Mouse (Mus musculus) macrophage (primary cell): Measurements from ENCODE around the gene Atxn7l2. TPM values are rescaled to one million over a fixed set of nuclear protein-coding genes. Genes with fewer than 3 reads are reported as not detected.
"Not testable (repeated sequence)": the region's sequence is repeated elsewhere in the genome, so short reads cannot be mapped to it uniquely, and the experiment has no call there.

ENCODE experiments used
- H3K27ac ChIP-seq: fragments of 350-480 bp; formaldehyde crosslinking; 2 replicates; pipeline ENCODE4 v1.9.0; 2021
- H3K36me3 ChIP-seq: fragments of 350-480 bp; formaldehyde crosslinking; 2 replicates; pipeline ENCODE4 v1.9.0; 2021; ENCODE audit errors: inconsistent target
- H3K4me3 ChIP-seq: fragments of 350-480 bp; formaldehyde crosslinking; 2 replicates; pipeline ENCODE4 v1.9.0; 2021; ENCODE audit errors: inconsistent target
- H3K79me2 ChIP-seq: fragments of 350-480 bp; formaldehyde crosslinking; 2 replicates; pipeline ENCODE4 v1.9.0; 2021; ENCODE audit errors: inconsistent target
- WGBS: methylation state at CpG from one replicate; pipeline ENCODE4 v1.1.7; 2026; ENCODE audit warnings: inconsistent platforms; ENCODE audit not compliant: missing documents; 5-methylcytosine and 5-hydroxymethylcytosine counted together
- polyA plus RNA-seq: library from polyadenylated mRNA; stranded (reverse); fragments of 250-400 nt; gene quantifications from 3 replicates; pipeline ENCODE4 v1.2.4, GENCODE M21; 2018; ENCODE audit warnings: inconsistent platforms
- total RNA-seq, 78 experiments: library from RNA; depleted of rRNA; stranded (reverse); fragments of 250-400 nt; gene quantifications; 1 replicate in 9 of 78; 2 replicates in 24 of 78; 3 replicates in 43 of 78; 4 replicates in 2 of 78; pipeline ENCODE4 v1.2.4; 2018; ENCODE audit warnings: inconsistent platforms in 56 of 78

The Atxn7l2 gene
- total RNA-seq (2018; cell fraction: chromatin; rRNA removed): 10 to 100 TPM in 10 of 26 experiments, 1 to 10 TPM in 16; 2.7 to 19.4 (median 9.2) TPM
- 1 to 10 TPM in 24 of 26 experiments, under 1 TPM in 2; 0.86 to 3.7 (median 2.4) TPM for total RNA-seq (2018; cell fraction: cytosol; rRNA removed)
- 10 to 100 TPM in 2 of 26 experiments, 1 to 10 TPM in 24; 2.5 to 11.4 (median 6.3) TPM for total RNA-seq (2018; cell fraction: nucleus; rRNA removed)
- polyA plus RNA-seq: 1.9 to 3.0 TPM (median 2.4 TPM) in 3 replicates

GRCm38 (mm10) chr3:108210771-108211139, at the start of gene Atxn7l2:
Atxn7l2 (minus strand) TSS chr3:108210934.
- Histone ChIP-seq H3K79me2 (no peaks in the 10 kb centered on the region), H3K27ac (peak within 1 kb of the TSS; percentile 39), H3K36me3 (no peaks in the 10 kb centered on the region), H3K4me3 (peak within 1 kb of the TSS; percentile 59)
- WGBS: 2% methylated on average over 14 of the region's 14 CpGs

- Histone ChIP-seq H3K36me3 (peaks cover 23% of the 10 kb centered on the region; the same call in 1 of the 2 replicates), H3K4me3 (no peak overlapping the region), H3K79me2 (peaks cover 72% of the 10 kb centered on the region), H3K27ac (no peak overlapping the region)
- WGBS: 27% methylated on average over 3 of the region's 3 CpGs
Measured at GRCm38 (mm10) chr3:108259319-108259718, 48.6 kb upstream of the Atxn7l2 start.

- Histone ChIP-seq H3K4me3 (peak overlapping the region; percentile 94), H3K79me2 (peaks cover 59% of the 10 kb centered on the region), H3K27ac (peak overlapping the region; percentile 61), H3K36me3 (peaks cover 16% of the 10 kb centered on the region; the same call in 1 of the 2 replicates)
- 15% methylated on average over 3 of the region's 3 CpGs for WGBS
Measured at GRCm38 (mm10) chr3:108257831-108258500, 47.2 kb upstream of the Atxn7l2 start.

- peaks cover 7% of the 10 kb centered on the region; the same call in 1 of the 2 replicates for H3K36me3 ChIP-seq
- peak within 1 kb of the TSS; percentile 61 for H3K27ac ChIP-seq
- peaks cover 49% of the 10 kb centered on the region for H3K79me2 ChIP-seq
- peak within 1 kb of the TSS; percentile 94 for H3K4me3 ChIP-seq
- WGBS: 1% methylated on average over 79 of the region's 79 CpGs
Measured at GRCm38 (mm10) chr3:108256719-108257637, 46.2 kb upstream of the Atxn7l2 start, which contains the start of gene Psma5. Psma5 (plus strand) TSS chr3:108256926.

- Histone ChIP-seq H3K36me3 (no peaks in the 10 kb centered on the region), H3K27ac (no peak overlapping the region), H3K79me2 (no peaks in the 10 kb centered on the region), H3K4me3 (no peak overlapping the region)
- WGBS: 47% methylated on average over 2 of the region's 2 CpGs
Measured at GRCm38 (mm10) chr3:108246857-108247256, 36.1 kb upstream of the Atxn7l2 start.

GRCm38 (mm10) chr3:108241243-108241839, 30.6 kb upstream of the Atxn7l2 start:
- WGBS: 80% methylated on average over 3 of the region's 3 CpGs
- Histone ChIP-seq H3K36me3 (no peaks in the 10 kb centered on the region), H3K79me2 (no peaks in the 10 kb centered on the region), H3K4me3 (no peak overlapping the region), H3K27ac (no peak overlapping the region)

GRCm38 (mm10) chr3:108237474-108238102, 26.9 kb upstream of the Atxn7l2 start:
- H3K79me2 ChIP-seq, H3K36me3 ChIP-seq, H3K4me3 ChIP-seq, H3K27ac ChIP-seq: not testable (repeated sequence)
- 100% methylated on average over 1 of the region's 4 CpGs for WGBS

- peak overlapping the region; percentile 61; the same call in 1 of the 2 replicates for H3K27ac ChIP-seq
- no peaks in the 10 kb centered on the region for H3K79me2 ChIP-seq
- 87% methylated on average over 4 of the region's 4 CpGs for WGBS
- no peaks in the 10 kb centered on the region for H3K36me3 ChIP-seq
- no peak overlapping the region for H3K4me3 ChIP-seq
Measured at GRCm38 (mm10) chr3:108231646-108232045, 20.9 kb upstream of the Atxn7l2 start.

GRCm38 (mm10) chr3:108227521-108227920, 16.8 kb upstream of the Atxn7l2 start:
- Histone ChIP-seq H3K79me2 (no peaks in the 10 kb centered on the region), H3K4me3 (no peak overlapping the region), H3K27ac (no peak overlapping the region), H3K36me3 (no peaks in the 10 kb centered on the region)
- 90% methylated on average over 2 of the region's 2 CpGs for WGBS

- 7% methylated on average over 44 of the region's 44 CpGs for WGBS
Measured at GRCm38 (mm10) chr3:108226558-108227350, 16.0 kb upstream of the Atxn7l2 start, which contains the start of gene Sypl2. Sypl2 (minus strand) TSS chr3:108226648.

GRCm38 (mm10) chr3:108225711-108226557, 15.2 kb upstream of the Atxn7l2 start:
- Histone ChIP-seq H3K79me2 (no peaks in the 10 kb centered on the region), H3K27ac (no peak overlapping the region), H3K4me3 (no peak overlapping the region), H3K36me3 (no peaks in the 10 kb centered on the region)
- WGBS: 12% methylated on average over 61 of the region's 67 CpGs

More at GRCm38 (mm10) chr3:108226558-108227350, 16.0 kb upstream of the Atxn7l2 start, which contains the start of gene Sypl2:
- Histone ChIP-seq H3K27ac (no peak within 1 kb of the TSS), H3K36me3 (no peaks in the 10 kb centered on the region), H3K79me2 (no peaks in the 10 kb centered on the region), H3K4me3 (peak within 1 kb of the TSS; percentile 26)

- no peak overlapping the region for H3K4me3 ChIP-seq
- H3K79me2 ChIP-seq: no peaks in the 10 kb centered on the region
- no peaks in the 10 kb centered on the region for H3K36me3 ChIP-seq
- H3K27ac ChIP-seq: no peak overlapping the region
- WGBS: 87% methylated on average over 3 of the region's 3 CpGs
Measured at GRCm38 (mm10) chr3:108220661-108221060, 9.9 kb upstream of the Atxn7l2 start.
